Mouse (Mus musculus): ENCODE measurements at regions not wholly inside any gene's neighbourhood (a gene's known extent, or its start where the extent isn't known, plus 50 kb on each side); places are given as distances from the start of the nearest gene placed in this dataset.
"Not testable (repeated sequence)": the region's sequence is repeated elsewhere in the genome, so short reads cannot be mapped to it uniquely, and the experiment has no call there.

- 65% methylated on average over 3 of the region's 3 CpGs for WGBS
- not testable (repeated sequence) for H3K4me1 ChIP-seq (ENCODE audit: control insufficient read depth, insufficient read depth, low read length); H3K9me3 ChIP-seq (ENCODE audit: control insufficient read depth, low read length); H3K36me3 ChIP-seq (ENCODE audit: control insufficient read depth, insufficient read depth, low read length); H3K4me3 ChIP-seq (ENCODE audit: low read depth, low read length); H3K4me2 ChIP-seq; ATAC-seq (ENCODE audit: low FRiP score); DNase-seq (ENCODE audit: low spot score, missing footprints); H3K27ac ChIP-seq (ENCODE audit: low read depth, low read length); H3K9ac ChIP-seq (ENCODE audit: low read length); H3K27me3 ChIP-seq (ENCODE audit: control insufficient read depth, insufficient read depth, low read length)
Measured at GRCm38 (mm10) chrX:77425728-77426102, 85.1 kb upstream of the Tbl1x start.

- 89% methylated on average over 6 of the region's 6 CpGs for WGBS
- ATAC-seq (ENCODE audit: low FRiP score): not testable (repeated sequence)
Measured at GRCm38 (mm10) chrX:77426836-77427235, 84.0 kb upstream of the Tbl1x start.

GRCm38 (mm10) chrX:77432001-77432565, 78.7 kb upstream of the Tbl1x start:
- Histone ChIP-seq H3K36me3 (ENCODE audit: control insufficient read depth, insufficient read depth, low read length) (no peaks in the 10 kb centered on the region), H3K9me3 (ENCODE audit: control insufficient read depth, low read length) (no peaks in the 10 kb centered on the region), H3K4me2 (no peak overlapping the region), H3K4me1 (ENCODE audit: control insufficient read depth, insufficient read depth, low read length) (no peaks in the 10 kb centered on the region), H3K4me3 (ENCODE audit: low read depth, low read length) (no peak overlapping the region), H3K27ac (ENCODE audit: low read depth, low read length) (no peak overlapping the region), H3K27me3 (ENCODE audit: control insufficient read depth, insufficient read depth, low read length) (no peaks in the 10 kb centered on the region), H3K9ac (ENCODE audit: low read length) (no peak overlapping the region)
- WGBS: 83% methylated on average over 2 of the region's 2 CpGs
- ATAC-seq (ENCODE audit: low FRiP score) (no peak), DNase-seq (ENCODE audit: low spot score, missing footprints) (no peak)

More at GRCm38 (mm10) chrX:77426836-77427235, 84.0 kb upstream of the Tbl1x start:
- H3K27ac ChIP-seq (ENCODE audit: low read depth, low read length); H3K4me2 ChIP-seq; H3K9me3 ChIP-seq (ENCODE audit: control insufficient read depth, low read length); DNase-seq (ENCODE audit: low spot score, missing footprints); H3K4me3 ChIP-seq (ENCODE audit: low read depth, low read length); H3K27me3 ChIP-seq (ENCODE audit: control insufficient read depth, insufficient read depth, low read length); H3K36me3 ChIP-seq (ENCODE audit: control insufficient read depth, insufficient read depth, low read length); H3K4me1 ChIP-seq (ENCODE audit: control insufficient read depth, insufficient read depth, low read length); H3K9ac ChIP-seq (ENCODE audit: low read length): not testable (repeated sequence)

GRCm38 (mm10) chrX:77432846-77433810, 77.7 kb upstream of the Tbl1x start:
- Histone ChIP-seq H3K9me3 (ENCODE audit: control insufficient read depth, low read length) (no peaks in the 10 kb centered on the region), H3K36me3 (ENCODE audit: control insufficient read depth, insufficient read depth, low read length) (no peaks in the 10 kb centered on the region), H3K4me3 (ENCODE audit: low read depth, low read length) (no peak overlapping the region), H3K4me2 (peak overlapping the region; percentile 19; the same call in 1 of the 2 replicates), H3K4me1 (ENCODE audit: control insufficient read depth, insufficient read depth, low read length) (no peaks in the 10 kb centered on the region), H3K27ac (ENCODE audit: low read depth, low read length) (no peak overlapping the region), H3K9ac (ENCODE audit: low read length) (no peak overlapping the region), H3K27me3 (ENCODE audit: control insufficient read depth, insufficient read depth, low read length) (no peaks in the 10 kb centered on the region)
- 17% methylated on average over 25 of the region's 29 CpGs for WGBS
- DNase-seq (ENCODE audit: low spot score, missing footprints) (peak; percentile 97), ATAC-seq (ENCODE audit: low FRiP score) (peak; percentile 96)

GRCm38 (mm10) chrX:77433811-77434192, 77.0 kb upstream of the Tbl1x start:
- H3K27me3 ChIP-seq (ENCODE audit: control insufficient read depth, insufficient read depth, low read length): no peaks in the 10 kb centered on the region
- 21% methylated on average over 3 of the region's 3 CpGs for WGBS

GRCm38 (mm10) chrX:77443852-77444492, 66.8 kb upstream of the Tbl1x start:
- Histone ChIP-seq H3K4me3 (ENCODE audit: low read depth, low read length) (no peak overlapping the region), H3K27me3 (ENCODE audit: control insufficient read depth, insufficient read depth, low read length) (no peaks in the 10 kb centered on the region), H3K9ac (ENCODE audit: low read length) (no peak overlapping the region), H3K36me3 (ENCODE audit: control insufficient read depth, insufficient read depth, low read length) (no peaks in the 10 kb centered on the region), H3K4me1 (ENCODE audit: control insufficient read depth, insufficient read depth, low read length) (no peaks in the 10 kb centered on the region), H3K4me2 (no peak overlapping the region), H3K27ac (ENCODE audit: low read depth, low read length) (no peak overlapping the region), H3K9me3 (ENCODE audit: control insufficient read depth, low read length) (no peaks in the 10 kb centered on the region)
- no peak for ATAC-seq (ENCODE audit: low FRiP score)
- WGBS: 40% methylated on average over 3 of the region's 3 CpGs
- DNase-seq (ENCODE audit: low spot score, missing footprints): no peak

More at GRCm38 (mm10) chrX:77433811-77434192, 77.0 kb upstream of the Tbl1x start:
- peak overlapping the region; percentile 19; the same call in 1 of the 2 replicates for H3K4me2 ChIP-seq
- H3K9me3 ChIP-seq (ENCODE audit: control insufficient read depth, low read length): no peaks in the 10 kb centered on the region
- H3K4me3 ChIP-seq (ENCODE audit: low read depth, low read length): no peak overlapping the region
- no peaks in the 10 kb centered on the region for H3K4me1 ChIP-seq (ENCODE audit: control insufficient read depth, insufficient read depth, low read length)
- no peaks in the 10 kb centered on the region for H3K36me3 ChIP-seq (ENCODE audit: control insufficient read depth, insufficient read depth, low read length)
- ATAC-seq (ENCODE audit: low FRiP score) (no peak), DNase-seq (ENCODE audit: low spot score, missing footprints) (no peak)
- no peak overlapping the region for H3K27ac ChIP-seq (ENCODE audit: low read depth, low read length)
- no peak overlapping the region for H3K9ac ChIP-seq (ENCODE audit: low read length)

GRCm38 (mm10) chrX:77446755-77447154, 64.1 kb upstream of the Tbl1x start:
- Histone ChIP-seq H3K4me1 (ENCODE audit: control insufficient read depth, insufficient read depth, low read length) (no peaks in the 10 kb centered on the region), H3K27me3 (ENCODE audit: control insufficient read depth, insufficient read depth, low read length) (no peaks in the 10 kb centered on the region), H3K27ac (ENCODE audit: low read depth, low read length) (no peak overlapping the region), H3K4me2 (no peak overlapping the region), H3K4me3 (ENCODE audit: low read depth, low read length) (no peak overlapping the region), H3K9me3 (ENCODE audit: control insufficient read depth, low read length) (no peaks in the 10 kb centered on the region), H3K36me3 (ENCODE audit: control insufficient read depth, insufficient read depth, low read length) (no peaks in the 10 kb centered on the region), H3K9ac (ENCODE audit: low read length) (no peak overlapping the region)
- ATAC-seq (ENCODE audit: low FRiP score) (no peak), DNase-seq (ENCODE audit: low spot score, missing footprints) (no peak)
- WGBS: 90% methylated on average over 3 of the region's 3 CpGs

GRCm38 (mm10) chrX:77451977-77452675, 58.7 kb upstream of the Tbl1x start:
- Histone ChIP-seq H3K4me1 (ENCODE audit: control insufficient read depth, insufficient read depth, low read length) (no peaks in the 10 kb centered on the region), H3K4me3 (ENCODE audit: low read depth, low read length) (no peak overlapping the region), H3K27me3 (ENCODE audit: control insufficient read depth, insufficient read depth, low read length) (no peaks in the 10 kb centered on the region), H3K36me3 (ENCODE audit: control insufficient read depth, insufficient read depth, low read length) (no peaks in the 10 kb centered on the region), H3K9ac (ENCODE audit: low read length) (no peak overlapping the region), H3K27ac (ENCODE audit: low read depth, low read length) (no peak overlapping the region), H3K4me2 (no peak overlapping the region), H3K9me3 (ENCODE audit: control insufficient read depth, low read length) (no peaks in the 10 kb centered on the region)
- no peak for DNase-seq (ENCODE audit: low spot score, missing footprints)
- 82% methylated on average over 1 of the region's 1 CpGs for WGBS
- no peak for ATAC-seq (ENCODE audit: low FRiP score)
